Mouse (Mus musculus): Measurements from ENCODE around the gene Krtap5-4. TPM values are rescaled to one million over a fixed set of nuclear protein-coding genes. Genes with fewer than 3 reads are reported as not detected.
"Not testable (repeated sequence)": the region's sequence is repeated elsewhere in the genome, so short reads cannot be mapped to it uniquely, and the experiment has no call there.

The Krtap5-4 gene
- total RNA-seq, 2 experiments from 2014 or later, result not detected

DNA sequence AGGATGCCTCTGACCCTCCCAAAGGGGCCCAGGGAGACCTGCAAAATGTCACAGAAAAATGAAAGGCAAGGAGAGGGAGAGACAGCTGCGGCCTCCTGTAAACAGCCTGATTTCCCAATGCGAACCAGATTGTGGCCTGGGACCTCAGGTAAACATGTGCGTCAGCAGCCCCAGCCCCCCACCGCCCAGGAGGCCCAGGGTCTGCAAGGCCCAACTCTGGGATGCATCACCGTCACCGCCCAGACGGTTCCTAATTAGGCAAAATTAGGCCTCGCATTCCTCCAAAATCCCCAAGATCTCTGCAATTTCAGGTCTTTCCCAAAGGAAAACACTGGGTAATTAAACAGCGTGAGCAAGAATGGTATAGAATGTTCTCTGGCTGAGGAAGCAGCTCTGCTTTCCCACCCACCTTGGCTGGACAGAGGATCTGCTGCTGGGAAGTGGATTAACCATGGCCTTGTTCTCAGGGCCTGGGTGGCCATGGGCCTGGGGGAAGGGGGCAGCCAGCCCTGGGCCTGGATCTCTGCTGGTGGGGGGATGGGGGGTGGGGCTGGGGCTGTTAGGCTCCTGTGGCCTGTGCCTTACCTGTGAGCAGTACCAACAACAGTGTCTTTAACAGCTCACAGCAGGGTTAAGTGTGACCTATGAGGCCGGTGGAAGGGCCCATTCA, 18.4 kb downstream of the Krtap5-4 start:
- not testable (repeated sequence) for DNase-seq (ENCODE audit: low spot score in 2 of 2)

DNA sequence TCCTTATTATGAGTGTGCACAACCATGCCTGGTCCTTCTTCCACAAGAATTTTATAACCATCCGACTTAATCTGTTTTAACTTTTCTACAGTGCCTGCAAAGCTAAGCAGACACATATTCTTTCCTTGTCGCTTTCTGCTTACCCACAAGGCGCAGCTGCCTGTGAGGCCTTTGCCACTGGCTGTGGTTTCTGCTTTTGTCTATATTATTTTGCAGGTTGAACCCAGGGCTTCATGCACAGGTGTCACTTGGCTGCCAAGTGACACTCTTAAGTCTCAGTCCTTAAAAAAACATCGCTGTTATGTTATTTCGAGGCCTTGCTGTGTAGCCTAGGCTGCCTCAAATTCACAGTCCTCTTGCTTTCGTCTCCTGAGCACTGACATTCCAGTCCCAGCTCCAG, 19.3 kb downstream of the Krtap5-4 start:
- no peak for DNase-seq (ENCODE audit: low spot score in 2 of 2)

DNA sequence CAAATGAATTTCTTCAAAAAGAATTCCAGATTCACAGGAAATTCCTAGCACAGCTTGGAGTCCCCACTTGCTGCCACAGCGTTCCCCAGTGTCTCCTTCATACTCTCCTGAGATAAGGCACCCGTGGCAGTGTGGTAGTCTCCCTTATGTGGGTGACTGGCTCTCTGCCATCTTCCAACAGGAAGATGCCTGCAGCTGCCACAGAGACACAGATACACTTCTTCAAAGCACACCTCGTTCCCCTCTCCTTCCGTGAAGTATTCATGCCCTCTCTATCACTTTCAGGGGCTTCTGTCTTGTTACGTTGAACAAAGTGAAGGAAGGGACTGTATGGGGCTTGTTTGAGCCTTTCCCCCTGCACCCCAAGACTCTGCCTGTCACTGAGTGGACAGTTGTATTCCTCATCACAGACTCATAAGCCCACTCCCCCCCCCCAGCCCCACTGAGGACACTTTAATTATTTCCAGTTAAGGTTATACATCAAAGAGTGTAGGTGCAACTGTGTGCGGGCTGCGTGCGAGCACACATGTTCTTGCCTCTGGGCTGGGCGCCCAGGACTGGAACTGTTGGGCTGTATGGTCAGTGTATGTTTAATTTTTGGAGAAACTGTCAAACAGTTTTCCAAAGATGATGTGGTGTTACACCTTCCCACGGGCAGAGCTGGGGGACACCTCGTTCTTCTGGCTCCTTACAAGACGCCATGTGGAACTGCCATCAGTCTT, 20.2 kb downstream of the Krtap5-4 start:
- no peak for DNase-seq (ENCODE audit: low spot score in 2 of 2)

DNA sequence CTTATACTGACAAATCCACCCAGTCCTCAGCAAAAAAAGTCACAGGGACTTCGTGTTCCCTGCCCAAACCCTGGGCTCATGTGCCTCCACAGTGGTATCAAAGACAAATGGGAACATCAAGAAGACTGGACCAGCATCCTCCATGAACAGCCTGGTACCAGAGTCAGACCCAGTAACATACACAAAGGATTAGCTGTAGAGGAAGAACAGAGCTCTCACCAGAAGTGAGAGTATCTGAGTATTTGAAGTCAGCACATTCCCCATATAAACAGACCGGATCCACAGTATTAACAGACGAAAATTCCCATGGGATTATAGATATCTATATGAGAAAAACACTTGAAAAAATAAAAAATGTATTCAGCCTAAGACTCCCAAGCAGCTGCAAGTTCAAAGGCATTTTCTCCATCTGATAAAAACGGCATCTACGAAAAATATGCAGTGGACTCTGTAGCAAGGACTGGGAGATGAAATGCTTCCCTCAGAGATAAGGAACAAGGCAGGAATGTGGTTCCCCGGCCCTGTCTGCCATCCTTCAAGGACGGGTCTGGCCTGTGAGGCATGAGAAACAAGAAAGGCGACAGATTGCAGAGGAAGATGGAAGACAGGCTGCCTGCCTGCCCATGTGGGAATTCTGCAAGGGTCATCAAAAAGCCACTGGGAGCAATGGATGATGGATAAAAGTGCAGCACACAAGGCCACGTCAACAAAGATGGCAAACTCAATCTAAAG, 23.5 kb downstream of the Krtap5-4 start:
- no peak for DNase-seq (ENCODE audit: low spot score in 2 of 2)

DNA sequence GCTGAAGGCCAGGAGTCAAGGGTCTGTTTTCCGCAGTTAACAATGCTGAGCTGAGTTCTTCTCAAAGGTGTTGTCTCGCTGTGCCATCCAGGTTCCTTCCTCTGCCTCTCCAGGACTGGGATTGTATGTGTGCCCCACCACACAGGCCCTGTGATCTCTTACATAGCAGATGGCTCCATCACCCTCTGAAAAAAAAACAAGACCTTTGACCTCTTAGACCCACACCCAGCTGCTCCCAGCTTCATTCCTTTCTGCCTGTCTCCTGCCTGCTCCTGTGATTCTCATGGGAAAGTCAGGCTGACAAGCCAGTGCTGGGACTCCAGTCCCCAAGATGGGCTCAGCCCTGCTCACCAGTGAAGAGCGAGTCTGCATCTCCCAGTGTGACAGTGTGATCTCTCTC, 25.2 kb downstream of the Krtap5-4 start:
- DNase-seq (ENCODE audit: low spot score in 2 of 2), result no peak

DNA sequence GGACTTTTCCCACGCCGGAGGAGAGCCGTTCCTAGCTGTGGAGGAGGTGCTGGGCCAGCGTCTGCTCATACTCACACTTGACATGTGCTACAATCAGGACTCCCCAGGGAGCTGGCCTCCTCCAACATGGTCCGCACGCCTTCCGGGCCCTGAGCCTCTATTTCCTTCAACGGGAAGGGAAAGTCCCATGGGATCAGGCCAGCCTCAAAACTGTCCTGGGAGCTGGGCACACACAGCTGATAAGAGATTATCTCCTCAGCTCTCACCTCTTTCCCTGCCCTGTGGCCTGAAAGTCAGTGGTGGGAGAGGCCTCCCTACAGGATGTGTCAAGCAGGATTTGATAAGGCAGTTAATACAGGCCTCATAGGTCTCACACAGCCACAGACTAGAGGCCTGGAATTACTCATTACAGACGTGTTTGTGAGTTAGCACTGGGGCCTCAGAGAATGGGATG, 26.9 kb downstream of the Krtap5-4 start:
- no peak for DNase-seq (ENCODE audit: low spot score in 2 of 2)

DNA sequence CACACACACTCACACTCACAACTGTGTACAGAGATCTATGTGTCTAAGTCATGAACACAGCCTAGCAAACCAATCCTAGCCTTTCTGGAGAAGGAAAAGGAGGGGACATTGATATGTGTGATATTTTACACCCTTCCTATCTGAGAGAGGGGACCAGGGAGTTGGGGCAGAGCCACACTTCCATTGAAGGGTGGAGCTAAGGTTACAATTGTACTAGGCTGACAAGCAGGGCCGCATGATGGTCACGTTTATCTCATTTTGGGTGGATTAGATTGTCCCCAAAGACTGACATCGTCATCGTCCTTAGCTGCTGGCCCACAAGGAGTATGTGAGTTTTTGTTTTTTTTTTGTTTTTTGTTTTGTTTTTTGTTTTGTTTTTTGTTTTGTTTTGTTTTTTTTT, 27.9 kb downstream of the Krtap5-4 start:
- no peak for DNase-seq (ENCODE audit: low spot score in 2 of 2)

DNA sequence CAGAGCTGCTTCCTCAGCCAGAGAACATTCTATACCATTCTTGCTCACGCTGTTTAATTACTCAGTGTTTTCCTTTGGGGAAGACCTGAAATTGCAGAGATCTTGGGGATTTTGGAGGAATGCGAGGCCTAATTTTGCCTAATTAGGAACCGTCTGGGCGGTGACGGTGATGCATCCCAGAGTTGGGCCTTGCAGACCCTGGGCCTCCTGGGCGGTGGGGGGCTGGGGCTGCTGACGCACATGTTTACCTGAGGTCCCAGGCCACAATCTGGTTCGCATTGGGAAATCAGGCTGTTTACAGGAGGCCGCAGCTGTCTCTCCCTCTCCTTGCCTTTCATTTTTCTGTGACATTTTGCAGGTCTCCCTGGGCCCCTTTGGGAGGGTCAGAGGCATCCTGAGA, 29.4 kb downstream of the Krtap5-4 start:
- DNase-seq (ENCODE audit: low spot score in 2 of 2), result not testable (repeated sequence)

DNA sequence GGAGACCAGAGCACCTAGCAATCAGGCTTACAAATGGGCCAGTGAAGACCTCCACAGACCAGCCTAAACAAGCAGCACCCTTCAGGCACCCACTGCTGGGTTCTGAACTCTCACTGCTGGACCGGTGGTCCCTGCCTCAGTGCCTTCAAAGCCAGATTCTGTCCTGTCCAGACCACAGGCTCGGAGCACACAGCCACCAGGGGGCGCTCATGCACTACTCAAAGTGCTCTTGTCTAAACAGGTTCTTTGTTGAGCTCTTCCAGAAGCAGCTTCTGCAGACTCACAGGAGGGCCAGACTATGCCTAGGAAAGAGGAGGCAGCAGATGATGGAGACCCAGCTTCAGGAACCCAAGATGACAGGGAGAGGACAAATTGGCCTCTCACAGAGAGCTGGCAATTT, 30.9 kb downstream of the Krtap5-4 start:
- DNase-seq (ENCODE audit: low spot score in 2 of 2), result peak; percentile 78 to 94

DNA sequence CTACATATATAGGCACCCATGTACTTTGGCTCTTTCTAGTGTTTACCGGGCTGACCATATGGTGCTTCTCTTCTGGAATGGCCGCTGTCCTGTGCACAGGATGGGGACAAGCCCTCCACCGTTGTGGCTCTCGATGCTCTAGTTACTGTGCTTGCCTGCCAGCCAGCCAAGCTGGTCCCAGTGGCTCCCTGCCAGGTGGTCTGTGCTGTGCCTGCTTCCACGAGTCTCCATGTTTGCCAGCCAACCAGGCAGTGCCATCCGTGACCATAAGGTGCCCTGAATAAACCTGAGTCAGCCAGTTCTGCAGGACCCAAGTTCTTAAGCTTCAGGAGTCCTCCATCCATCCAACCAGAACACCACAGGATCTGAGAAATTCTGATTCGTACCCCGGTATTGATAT, 31.8 kb downstream of the Krtap5-4 start:
- DNase-seq (ENCODE audit: low spot score in 2 of 2), result no peak

DNA sequence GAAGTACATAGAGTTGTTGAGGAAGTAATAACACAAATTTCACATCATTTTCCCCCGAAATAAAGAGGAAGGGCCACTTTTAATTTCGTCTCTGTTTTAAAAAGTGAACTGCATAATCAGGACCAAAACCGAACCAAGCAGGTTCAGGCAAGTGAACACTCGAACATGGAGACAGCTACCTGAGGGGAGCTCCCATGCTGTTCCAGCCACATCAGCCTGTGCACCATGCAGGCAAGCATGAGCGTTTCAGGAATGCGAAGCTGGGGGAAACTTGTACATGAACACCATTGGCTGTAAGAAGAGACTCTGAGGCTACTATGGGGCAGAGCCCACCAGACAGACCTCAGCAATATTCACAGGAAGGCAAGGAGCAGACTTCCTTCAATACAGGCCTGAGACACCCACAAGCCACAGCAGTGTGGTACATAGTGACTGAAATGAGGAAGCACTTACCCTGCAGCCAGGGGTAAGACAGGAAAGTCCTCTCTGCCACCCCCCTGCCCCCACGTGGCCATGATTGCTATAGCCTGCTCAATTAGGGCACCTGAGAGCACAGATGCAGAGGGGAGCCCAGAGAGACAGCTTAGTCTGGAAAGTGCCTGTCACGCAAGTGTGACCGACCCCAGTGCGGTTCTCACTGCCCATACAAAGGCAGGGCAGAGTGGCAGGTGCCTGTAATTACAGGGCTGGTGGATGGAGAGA, 37.1 kb downstream of the Krtap5-4 start:
- no peak for DNase-seq (ENCODE audit: low spot score in 2 of 2)

DNA sequence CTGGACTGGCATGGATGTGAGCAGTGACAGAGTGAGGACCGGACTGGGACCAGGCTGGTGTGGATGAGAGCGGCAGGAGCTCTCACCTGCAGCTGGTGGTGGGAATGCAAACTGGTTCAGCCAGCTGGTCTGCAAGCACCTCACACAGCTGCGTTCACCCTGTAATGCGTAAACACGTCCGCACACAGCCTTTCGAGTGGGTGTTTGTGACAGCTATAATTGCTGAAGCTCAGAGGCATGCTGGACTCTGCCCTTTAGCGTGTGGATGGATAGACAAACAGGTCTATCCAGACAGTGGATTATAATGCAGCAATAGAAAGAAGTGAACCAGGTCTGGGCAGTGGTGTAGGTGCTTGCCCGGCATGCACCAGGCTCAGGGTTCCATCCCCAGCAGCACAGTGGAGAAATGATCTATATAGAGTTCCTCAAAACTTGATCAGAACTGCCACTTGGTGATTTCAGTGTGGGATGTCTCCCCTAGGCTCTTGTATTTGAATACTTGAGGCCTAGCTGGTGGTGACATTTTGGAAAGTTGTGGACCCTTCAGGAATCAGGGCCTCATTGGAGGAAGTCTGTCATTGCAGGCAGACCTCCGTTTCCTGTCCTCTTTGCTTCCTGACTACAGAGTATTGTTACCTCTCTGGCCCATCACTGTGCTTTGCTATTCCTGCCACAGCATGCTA, 38.4 kb downstream of the Krtap5-4 start:
- no peak for DNase-seq (ENCODE audit: low spot score in 2 of 2)

DNA sequence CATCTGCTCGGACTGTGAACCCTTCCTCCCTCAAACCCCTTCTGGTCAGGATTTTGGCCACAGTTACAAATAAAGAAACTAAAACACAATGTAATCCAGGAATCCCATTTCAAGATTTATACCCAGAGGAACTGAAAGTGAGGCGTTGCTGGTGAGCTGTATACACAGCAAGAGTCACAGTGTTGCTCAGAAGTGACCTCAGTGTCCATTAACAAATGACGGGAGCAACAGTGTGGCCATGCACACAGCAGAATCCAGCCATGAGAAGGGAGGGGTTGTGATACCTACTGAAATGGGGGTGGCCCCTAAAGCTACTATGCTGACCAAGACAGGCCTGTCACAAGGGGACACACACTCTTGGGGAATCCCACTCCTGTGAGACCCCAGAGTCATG, 38.9 kb downstream of the Krtap5-4 start:
- no peak for DNase-seq (ENCODE audit: low spot score in 2 of 2)

DNA sequence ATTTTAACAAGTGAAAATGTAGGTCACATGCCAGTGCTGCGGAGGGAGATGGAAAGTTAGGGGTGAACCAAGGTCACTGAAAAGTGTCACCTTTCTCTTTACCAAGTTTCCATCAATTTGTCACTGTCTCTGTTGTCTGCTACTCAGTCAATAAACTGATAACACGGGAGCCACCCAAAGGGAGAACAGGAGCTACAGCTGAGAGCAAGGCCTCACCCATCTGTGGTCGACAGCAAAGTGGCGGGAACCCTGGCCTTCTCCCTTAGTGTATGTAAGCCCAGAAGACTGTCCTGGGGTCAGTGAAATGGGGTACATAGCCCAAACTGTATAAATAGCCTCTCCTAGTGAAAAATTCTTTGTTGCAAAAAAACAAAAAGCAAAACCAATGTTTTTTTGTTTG, 44.2 kb downstream of the Krtap5-4 start:
- DNase-seq (ENCODE audit: low spot score in 2 of 2), result no peak

DNA sequence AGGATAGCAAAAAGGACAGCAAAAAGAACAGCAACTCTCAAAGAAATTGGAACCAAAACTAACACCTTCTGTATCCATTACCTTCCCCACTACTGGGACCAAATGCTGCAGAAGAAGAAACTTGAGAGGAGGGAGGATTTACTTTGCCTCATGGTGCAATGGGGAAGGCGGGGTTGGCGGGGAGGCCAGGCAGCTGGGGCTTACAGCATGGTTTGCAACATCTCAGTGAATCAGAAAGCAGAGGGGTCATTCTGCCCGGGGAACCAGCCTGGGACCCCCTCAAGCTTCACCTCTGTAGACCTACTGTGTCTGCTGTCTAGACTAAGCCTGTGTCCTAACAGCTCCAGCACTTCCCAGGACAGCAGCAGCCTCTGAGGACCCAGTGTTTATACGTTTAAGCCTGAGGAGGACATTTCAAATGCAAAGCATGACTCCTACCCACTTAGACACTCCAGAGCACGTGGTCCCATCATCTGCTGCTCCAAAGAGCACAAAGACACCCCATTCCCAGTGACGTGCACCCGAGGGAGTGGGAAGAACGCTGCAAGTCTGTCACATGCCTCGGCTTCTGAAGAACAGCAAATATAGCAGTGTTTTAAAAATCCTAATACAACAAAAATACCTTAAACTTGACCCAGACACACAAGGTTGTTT, 46.1 kb downstream of the Krtap5-4 start:
- peak; percentile 60 to 78 for DNase-seq (ENCODE audit: low spot score in 2 of 2)

DNA sequence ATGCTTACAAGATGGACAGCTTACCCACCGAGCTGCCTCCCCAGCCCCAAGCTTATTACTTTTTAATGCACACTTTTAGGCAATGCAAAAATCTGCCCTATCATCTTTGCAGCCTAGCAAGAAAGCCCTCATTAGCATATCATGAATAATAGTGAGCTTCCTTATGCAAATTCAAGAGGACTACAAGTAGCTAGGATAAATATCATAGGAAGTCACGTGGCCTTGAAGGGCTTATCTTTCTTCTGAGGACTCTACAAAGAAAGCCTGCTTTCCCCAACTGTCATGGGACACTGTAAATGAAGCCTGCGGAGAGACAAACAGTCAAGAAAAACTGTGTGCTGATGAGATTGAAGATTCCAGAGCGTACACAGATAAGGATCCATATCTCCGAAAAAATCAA, 48.2 kb downstream of the Krtap5-4 start:
- no peak for DNase-seq (ENCODE audit: low spot score in 2 of 2)

DNA sequence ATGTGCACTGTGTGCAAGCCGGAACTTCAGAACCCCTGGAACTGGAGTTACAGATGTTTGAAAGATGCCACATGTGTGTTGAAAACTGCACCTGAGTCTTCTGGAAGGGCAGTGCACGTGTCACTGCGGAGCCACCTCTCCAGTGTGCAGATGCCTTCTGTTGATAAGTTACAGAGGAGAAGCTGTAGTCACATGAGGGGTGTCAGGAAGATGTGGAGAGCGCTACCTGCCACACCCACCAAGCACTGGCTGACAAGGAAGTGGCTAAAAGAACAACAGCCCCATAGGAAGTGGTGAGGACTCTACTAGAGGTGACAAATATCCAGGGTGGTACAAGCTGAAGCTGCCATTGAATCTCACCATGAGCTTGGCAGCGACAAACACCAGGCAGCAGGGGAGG, 50.5 kb downstream of the Krtap5-4 start:
- no peak for DNase-seq (ENCODE audit: low spot score in 2 of 2)

Data from layer of hippocampus, adult 18-20 months (tissue).